Mouse (Mus musculus): Measurements from ENCODE around the gene Zscan22.
"Not testable (repeated sequence)": the region's sequence is repeated elsewhere in the genome, so short reads cannot be mapped to it uniquely, and the experiment has no call there.

- not testable (repeated sequence) for TF ChIP-seq GATA1 (IDR thresholded peaks at IDR 0.05; ENCODE audit: borderline replicate concordance, low read length); FLI1 (IDR thresholded peaks at IDR 0.05; ENCODE audit: low read length)
Measured at GRCm38 (mm10) chr7:12937254-12937803, 39.7 kb downstream of the Zscan22 start.
